Mouse (Mus musculus) cortical plate, adult 2 months (tissue): ENCODE measurements around the gene Cog1. TPM values are rescaled to one million over a fixed set of nuclear protein-coding genes. Genes with fewer than 3 reads are reported as not detected.

Experiments
- H3K27ac ChIP-seq: fragments of 200-500 bp; 2 replicates; pipeline ENCODE4 v1.5.1; 2012; ENCODE audit warnings: low read length, control low read depth, inconsistent platforms; ENCODE audit not compliant: insufficient read depth
- H3K4me1 ChIP-seq: fragments of 200-500 bp; 2 replicates; pipeline ENCODE4 v1.6.1; 2011; ENCODE audit warnings: low read length; ENCODE audit not compliant: control insufficient read depth, insufficient read depth
- H3K4me3 ChIP-seq: fragments of 200-500 bp; 2 replicates; pipeline ENCODE4 v1.5.1; 2011; ENCODE audit warnings: mild to moderate bottlenecking, low read length, control low read depth; ENCODE audit not compliant: insufficient read depth
- CTCF ChIP-seq: fragments of 200-500 bp; IDR thresholded peaks from 2 replicates; pipeline ENCODE4 v1.5.1; 2011; ENCODE audit warnings: mild to moderate bottlenecking, control low read depth, low read length; ENCODE audit not compliant: insufficient read depth; ENCODE audit errors: extremely low read depth
- POLR2A ChIP-seq: fragments of 200-500 bp; IDR thresholded peaks from 2 replicates; pipeline ENCODE4 v1.6.1; 2011; ENCODE audit warnings: mild to moderate bottlenecking, low read length, control low read depth; ENCODE audit not compliant: insufficient read depth; ENCODE audit errors: extremely low read depth
- polyA plus RNA-seq: library from polyadenylated mRNA; depleted of rRNA; stranded (reverse); fragments of >200 nt; gene quantifications from 2 replicates; pipeline ENCODE4 v1.2.3, GENCODE M21; 2012

The Cog1 gene
- polyA plus RNA-seq, 1 experiment, result 70.6 TPM

GRCm38 (mm10) chr11:113677378-113677777 is 28.4 kb downstream of the Cog1 start:
- H3K4me3 ChIP-seq, result no peak overlapping the region
- peaks cover 5% of the 10 kb centered on the region for H3K4me1 ChIP-seq
- no peak overlapping the region for H3K27ac ChIP-seq
- TF ChIP-seq POLR2A, result no peak
- no peak for TF ChIP-seq CTCF

GRCm38 (mm10) chr11:113678373-113678772 is 29.4 kb downstream of the Cog1 start:
- TF ChIP-seq POLR2A (no peak), CTCF (no peak)
- no peak overlapping the region for H3K4me3 ChIP-seq
- peaks cover 5% of the 10 kb centered on the region for H3K4me1 ChIP-seq

GRCm38 (mm10) chr11:113680954-113681353 is 32.0 kb downstream of the Cog1 start:
- H3K4me3 ChIP-seq, result no peak overlapping the region
- TF ChIP-seq CTCF (no peak), POLR2A (no peak)

More at GRCm38 (mm10) chr11:113678373-113678772, 29.4 kb downstream of the Cog1 start:
- no peak overlapping the region for H3K27ac ChIP-seq

GRCm38 (mm10) chr11:113681979-113682378 is 33.0 kb downstream of the Cog1 start:
- TF ChIP-seq POLR2A (no peak), CTCF (no peak)
- no peak overlapping the region for H3K27ac ChIP-seq
- H3K4me3 ChIP-seq, result no peak overlapping the region; the same call in 1 of the 2 replicates
- peaks cover 5% of the 10 kb centered on the region for H3K4me1 ChIP-seq

More at GRCm38 (mm10) chr11:113680954-113681353, 32.0 kb downstream of the Cog1 start:
- no peak overlapping the region for H3K27ac ChIP-seq
- peaks cover 5% of the 10 kb centered on the region for H3K4me1 ChIP-seq

- H3K4me3 ChIP-seq, result peak overlapping the region; percentile 73
- H3K4me1 ChIP-seq, result peaks cover 5% of the 10 kb centered on the region
- peak overlapping the region; percentile 92; the same call in 1 of the 2 replicates for H3K27ac ChIP-seq
- TF ChIP-seq CTCF, result no peak
- no peak for TF ChIP-seq POLR2A
Observed at GRCm38 (mm10) chr11:113682897-113683626, 34.1 kb downstream of the Cog1 start.

GRCm38 (mm10) chr11:113683627-113683956 is 34.6 kb downstream of the Cog1 start:
- no peak for TF ChIP-seq CTCF
- TF ChIP-seq POLR2A, result no peak
- Histone ChIP-seq H3K27ac (peak overlapping the region; percentile 92), H3K4me3 (peak overlapping the region; percentile 73), H3K4me1 (peaks cover 2% of the 10 kb centered on the region; the same call in 1 of the 2 replicates)

GRCm38 (mm10) chr11:113683957-113684706 is 35.2 kb downstream of the Cog1 start, which contains the start of the genes Fam104a and D11Wsu47e:
TSS of gene Fam104a (minus strand) at chr11:113684155.
TSS of gene D11Wsu47e (plus strand) at chr11:113684412.
- H3K27ac ChIP-seq, result peak within 1 kb of the TSS; percentile 92
- peaks cover 2% of the 10 kb centered on the region; the same call in 1 of the 2 replicates for H3K4me1 ChIP-seq
- TF ChIP-seq POLR2A (peak; percentile 80), CTCF (no peak)
- peak within 1 kb of the TSS; percentile 73 for H3K4me3 ChIP-seq

- no peak for TF ChIP-seq POLR2A
- TF ChIP-seq CTCF, result no peak
- peak overlapping the region; percentile 73 for H3K4me3 ChIP-seq
- peak overlapping the region; percentile 87; the same call in 1 of the 2 replicates for H3K27ac ChIP-seq
- H3K4me1 ChIP-seq, result peaks cover 2% of the 10 kb centered on the region; the same call in 1 of the 2 replicates
Observed at GRCm38 (mm10) chr11:113684707-113685426, 35.9 kb downstream of the Cog1 start.

GRCm38 (mm10) chr11:113687031-113687430 is 38.1 kb downstream of the Cog1 start:
- H3K27ac ChIP-seq, result no peak overlapping the region
- TF ChIP-seq CTCF (no peak), POLR2A (no peak)

More at GRCm38 (mm10) chr11:113687031-113687430, 38.1 kb downstream of the Cog1 start:
- no peak overlapping the region for H3K4me3 ChIP-seq
- H3K4me1 ChIP-seq, result peaks cover 9% of the 10 kb centered on the region
